Mouse (Mus musculus) ES-CJ7 (cell line): ENCODE measurements around the gene Tmem206.

Experiments used
- DNase-seq: peaks from one replicate; pipeline ENCODE4 v3.0.0; 2011; ENCODE audit warnings: low read depth, low spot score

Tmem206 gene

DNA sequence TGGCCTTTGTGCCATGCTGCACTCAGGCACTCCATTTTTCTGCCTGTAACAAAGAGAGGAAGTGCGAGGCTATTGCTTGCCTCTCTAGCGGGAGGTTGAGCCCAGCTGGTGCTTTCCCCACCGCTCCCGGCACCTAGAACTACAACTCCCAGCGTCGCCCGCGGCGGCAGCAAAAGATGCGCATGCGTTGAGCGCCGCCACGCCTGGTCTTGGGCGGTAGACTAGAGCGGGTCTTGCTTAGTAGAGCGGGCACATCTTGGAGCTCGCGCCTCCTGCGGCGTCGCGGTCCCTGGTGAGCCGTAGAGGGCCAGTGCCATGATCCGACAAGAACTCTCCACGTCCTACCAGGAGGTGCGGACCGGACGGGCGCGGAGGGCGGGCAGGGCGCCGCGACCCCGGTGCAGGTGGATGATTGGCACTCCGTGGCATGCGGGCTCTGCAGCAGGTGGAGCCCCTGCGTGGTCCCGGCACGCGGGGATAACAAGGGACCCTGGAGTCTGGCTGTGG lies at the start of gene Tmem206:
Tmem206 (plus strand) TSS at position 187 of the 507 bp plus-strand sequence.
- peak; percentile 98 for DNase-seq

DNA sequence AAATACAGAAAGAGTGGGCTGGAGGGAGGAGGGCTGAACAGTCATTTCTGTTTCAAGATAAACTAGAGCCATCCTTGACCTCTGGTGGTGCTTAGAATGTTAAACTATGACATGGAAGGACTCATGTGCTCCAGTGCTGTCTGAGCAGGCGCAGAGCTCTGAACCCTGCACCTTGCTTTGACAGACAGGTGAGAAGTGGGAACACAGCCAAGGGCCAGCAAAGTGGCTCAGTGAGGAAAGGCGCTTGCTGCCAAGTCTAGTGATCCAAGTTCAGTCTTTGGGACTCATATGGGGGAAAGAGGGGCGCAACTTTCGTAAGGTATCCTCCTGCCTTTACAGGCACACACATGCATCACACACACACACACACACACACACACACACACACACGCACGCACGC lies 49.5 kb upstream of the Tmem206 start:
- DNase-seq = no peak

DNA sequence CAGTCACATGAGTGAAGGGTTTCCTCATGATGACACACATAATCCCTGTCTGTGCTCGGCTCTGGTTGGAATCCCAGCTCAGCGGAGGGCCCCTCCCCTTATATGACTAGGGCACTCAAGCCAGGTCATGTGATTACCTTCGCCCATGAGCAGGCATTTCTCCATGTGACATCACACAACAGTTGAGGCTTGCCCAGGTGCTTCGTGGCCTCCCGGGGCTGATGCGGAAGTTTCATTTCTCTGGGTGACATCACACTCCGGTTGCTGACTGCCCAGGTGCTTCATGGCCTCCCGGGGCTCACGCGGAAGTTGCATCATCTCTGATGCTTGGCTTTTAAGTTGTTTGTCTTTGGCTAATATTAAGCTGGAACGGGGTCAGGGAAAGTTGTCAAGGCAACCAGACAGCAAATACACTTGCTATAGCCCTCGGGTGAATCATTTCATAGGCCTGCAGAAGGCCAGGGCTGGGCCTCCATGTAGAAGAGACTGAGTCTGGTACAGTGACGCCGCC lies 48.1 kb upstream of the Tmem206 start:
- no peak for DNase-seq

DNA sequence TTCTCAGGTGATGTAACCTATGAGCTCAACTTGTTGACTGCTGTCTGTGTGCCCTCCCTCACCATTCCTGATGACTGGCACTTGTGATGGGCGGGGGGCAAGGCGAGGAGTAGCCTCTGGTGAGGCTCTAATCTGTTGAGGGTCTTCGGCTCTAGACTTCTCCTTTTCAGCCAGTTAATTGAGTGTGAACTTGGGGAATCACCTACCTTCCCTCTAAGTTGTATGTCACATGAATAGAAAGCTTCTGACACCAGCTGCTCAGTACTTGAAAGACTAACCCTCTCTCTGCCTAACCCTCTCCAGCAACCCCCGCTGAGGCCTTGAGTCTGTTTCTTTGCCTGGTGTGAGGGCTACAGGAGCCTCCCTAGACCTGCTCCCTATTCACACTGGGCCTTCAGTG lies 47.4 kb upstream of the Tmem206 start:
- DNase-seq = no peak

DNA sequence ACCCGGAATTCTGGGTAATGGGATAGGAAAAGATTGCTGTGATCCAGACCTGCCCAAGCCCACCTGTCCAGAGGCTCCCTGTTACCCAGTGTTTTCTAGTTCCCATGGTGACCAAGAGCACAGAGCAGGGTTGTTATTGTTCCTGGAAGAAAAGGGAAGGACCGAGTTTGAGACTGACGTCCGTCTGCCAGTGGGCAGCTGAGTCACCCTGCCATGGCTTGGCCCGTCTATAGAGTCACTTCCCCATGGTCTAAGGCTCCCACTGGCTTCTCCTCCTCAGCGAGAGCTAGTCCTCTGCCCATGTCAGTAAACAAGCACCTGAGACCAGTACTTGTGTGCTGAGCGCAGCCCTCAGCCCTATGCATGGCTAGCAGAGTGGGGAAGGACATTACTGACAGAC lies 44.5 kb upstream of the Tmem206 start:
- DNase-seq = no peak

DNA sequence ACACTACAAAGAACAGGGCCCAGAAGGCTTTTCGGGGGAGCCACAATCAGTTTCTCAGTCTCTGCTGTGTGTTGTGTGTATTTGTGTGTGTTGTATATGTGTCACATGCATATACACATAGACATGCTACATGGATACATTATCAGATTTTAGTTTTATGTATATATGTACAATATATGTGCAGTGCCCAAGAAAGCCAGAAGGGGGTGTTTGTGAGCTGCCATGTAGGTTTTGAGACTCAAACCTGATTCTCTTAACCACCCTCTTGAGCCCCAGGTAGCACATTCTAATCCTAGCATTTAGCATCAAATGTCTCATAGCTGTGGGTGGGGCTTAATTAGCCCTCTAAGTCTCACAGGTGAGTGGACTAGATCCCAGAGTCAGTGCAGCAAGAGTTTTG lies 43.4 kb upstream of the Tmem206 start:
- no peak for DNase-seq

DNA sequence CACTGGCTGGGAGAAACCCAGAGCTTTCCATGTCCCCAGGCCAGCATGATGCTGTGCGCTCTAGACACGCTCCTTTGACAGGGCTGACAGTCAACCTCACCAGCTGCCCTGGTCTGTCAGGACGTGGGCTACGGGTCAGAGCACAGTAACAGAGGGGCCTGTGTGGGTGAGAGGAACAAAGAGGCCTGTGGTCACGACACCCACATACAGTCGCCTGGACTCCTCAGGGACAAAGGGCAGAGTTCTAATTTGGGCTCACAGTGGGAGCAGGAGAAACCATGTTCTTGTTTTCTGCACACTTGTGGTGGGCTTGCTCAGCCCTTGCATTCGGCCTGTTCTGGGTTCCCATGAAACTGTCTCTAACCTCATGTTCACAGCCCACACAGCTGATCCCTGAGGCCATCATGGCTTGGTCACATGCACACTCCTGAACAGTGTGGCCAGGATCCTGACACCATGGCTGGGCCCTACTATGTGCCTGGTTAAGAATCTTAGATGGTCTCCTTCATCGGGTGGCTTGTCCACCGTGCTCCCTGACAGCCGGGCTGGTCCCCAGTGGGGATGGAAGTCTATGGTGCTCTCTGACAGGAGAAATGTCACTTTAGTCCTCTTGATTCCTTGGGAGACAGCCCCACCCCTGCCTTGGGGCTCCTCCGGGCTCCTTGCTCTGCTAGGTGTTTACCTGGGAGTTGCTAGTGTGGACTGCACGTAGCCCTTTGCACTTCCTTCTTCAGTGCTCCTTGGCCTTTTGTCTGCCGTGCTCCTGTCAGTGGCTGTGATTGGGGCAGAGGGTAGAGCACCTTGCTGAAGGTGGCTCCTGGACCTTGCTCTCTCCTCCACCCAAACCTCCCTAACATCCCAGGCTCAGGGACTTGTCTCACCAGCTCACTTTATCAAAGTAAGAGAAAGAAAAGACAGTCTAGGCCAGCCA lies 42.3 kb upstream of the Tmem206 start:
- no peak for DNase-seq

DNA sequence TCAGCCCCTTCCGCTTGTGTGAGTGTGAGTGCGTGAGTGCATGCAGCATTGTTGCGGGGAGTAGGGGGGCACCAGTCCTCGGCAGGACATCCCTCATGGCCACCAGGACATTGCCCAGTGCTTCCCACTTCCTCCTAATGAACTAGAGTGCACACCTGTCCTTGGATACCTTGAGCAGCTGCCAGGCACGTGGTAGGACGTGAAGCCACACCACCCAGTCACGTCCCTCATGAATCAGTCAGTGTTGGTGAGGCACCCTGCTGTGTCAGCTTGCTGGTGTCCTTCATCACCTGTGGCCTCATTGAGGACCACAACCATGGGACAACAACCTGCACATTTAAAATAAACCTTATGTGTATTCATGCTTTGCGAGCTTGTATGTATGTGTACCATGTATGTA lies 41.2 kb upstream of the Tmem206 start:
- DNase-seq = no peak

DNA sequence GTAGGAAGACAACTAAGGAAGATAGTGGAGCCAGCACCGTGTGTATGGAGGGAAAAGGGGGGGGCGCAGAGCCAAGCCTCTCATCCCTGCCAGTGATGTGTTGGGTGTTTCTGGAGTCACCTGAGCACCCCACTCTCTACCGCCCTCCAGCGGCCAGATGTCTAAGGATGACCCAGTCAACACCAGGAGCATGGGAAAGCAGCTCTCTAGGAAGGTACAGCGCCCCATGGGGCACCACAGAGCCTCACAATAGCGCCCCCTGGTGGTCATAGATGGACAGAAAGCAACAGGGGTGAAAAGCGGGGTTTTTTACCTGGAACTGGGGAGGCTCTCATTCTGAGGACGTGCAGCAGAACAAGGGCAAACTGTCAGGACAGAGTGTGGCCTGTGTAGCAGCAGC lies 37.0 kb upstream of the Tmem206 start:
- peak; percentile 94 for DNase-seq

DNA sequence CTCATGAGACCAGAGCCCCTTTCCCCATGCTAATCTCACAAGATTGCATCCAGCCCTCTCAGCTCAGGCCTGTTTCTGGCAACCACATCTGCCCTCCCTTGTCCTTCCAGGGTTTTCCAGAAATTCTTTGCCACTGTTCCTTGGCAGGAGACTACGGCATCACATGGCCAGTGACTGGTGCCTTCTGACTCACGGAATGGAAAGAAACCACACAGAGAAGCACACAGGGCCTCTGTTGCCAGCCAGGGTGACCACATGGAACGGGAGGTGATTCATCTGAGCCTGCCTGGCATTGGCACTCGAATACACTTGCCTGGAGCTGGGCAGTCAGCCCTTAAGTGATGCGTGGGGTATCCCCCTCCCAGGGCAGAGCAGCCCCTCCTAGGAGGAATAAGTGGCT lies 33.4 kb upstream of the Tmem206 start:
- no peak for DNase-seq

DNA sequence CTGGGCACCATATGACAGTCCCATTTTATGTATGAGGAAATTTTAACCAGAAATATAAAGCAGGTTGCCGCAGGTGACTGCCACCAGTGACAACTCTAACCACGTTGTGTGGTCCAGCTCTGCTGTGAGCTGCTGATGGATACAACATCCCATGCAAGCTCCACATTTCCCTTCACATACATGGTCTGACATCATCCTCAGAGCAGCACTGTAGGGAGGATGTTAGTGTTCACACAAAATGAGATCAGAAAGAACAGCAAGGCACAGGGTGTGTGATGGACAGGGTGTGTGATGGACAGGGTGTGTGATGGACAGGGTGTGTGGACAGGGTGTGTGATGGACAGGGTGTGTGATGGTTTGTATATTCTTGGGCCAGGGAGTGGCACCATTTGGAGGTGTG lies 32.7 kb upstream of the Tmem206 start:
- DNase-seq = no peak

DNA sequence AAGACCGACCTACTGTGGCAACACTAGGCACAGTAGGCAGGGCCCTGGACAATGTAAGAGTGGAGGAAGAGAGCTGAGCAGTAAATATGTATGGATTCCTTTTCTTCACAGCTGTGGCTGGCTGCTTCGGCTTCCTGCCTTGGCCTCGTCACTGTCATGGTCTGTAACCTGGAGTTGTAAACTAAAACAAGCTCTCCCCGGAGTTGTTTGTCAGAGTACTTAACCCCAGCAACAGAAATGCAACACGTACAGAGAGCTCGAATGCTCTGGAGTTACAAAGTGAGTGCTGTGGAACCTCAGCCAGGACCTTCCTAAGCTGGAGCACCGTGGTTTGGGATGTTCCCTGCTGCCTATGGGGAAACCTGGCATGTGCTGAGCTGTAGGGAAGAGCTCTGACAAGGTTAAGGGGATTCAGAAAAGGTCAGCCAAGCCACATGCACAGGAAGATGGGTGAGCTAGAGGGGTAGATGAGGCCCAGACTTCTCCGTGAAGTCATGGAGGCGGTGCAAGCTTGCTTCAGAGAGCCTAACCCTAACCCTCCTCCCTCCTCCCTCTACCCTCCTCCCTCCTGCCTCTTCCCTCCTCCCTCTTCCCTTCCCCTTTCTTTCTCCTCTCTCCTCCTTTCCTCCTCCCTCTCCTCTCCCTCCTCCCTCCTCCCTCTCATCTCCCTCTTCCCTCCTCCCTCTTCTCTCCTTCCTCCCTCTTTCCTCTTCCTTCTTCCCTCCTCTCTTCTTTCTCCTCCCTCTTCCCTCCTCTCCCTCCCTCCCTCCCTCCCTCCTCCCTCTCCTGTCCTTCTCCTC lies 31.5 kb upstream of the Tmem206 start:
- DNase-seq = no peak

DNA sequence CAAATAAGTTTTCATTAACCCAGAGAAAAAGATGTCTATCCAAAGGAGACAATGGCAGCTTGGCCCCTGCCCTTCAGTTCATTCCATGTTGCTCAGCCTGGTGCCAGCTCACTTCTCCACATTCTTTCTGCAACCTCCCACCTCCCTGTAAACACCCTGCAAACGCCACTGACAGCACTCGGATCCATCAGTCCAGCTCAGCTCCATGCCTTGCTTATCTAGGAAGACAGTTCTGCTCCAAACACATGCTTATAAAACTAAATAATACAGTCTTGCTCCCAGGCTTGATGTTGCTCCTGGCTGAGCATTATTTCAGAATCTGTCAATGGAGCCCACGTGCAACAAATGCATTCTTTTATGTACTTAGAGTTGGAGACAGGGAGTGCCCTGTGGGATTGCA lies 29.9 kb upstream of the Tmem206 start:
- no peak for DNase-seq

DNA sequence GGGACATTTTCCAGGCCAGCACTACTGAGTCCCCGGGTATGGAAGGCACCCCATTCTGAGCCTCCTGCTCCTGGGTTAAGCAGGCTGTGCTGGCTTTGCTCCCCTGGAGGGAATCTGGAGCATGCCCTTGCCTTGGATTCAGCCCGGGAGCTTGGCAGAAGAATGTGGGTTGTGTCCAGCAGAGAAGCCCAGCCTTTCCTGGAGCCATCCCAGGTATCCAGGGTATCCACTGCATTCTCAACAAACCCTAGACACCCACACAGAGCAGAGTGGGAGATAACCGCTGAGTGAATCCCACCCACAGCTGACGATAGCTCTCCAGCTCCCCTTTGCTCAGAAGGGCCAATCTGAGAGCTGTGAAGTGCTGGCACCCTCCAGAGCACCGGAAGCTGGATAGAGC lies 29.3 kb upstream of the Tmem206 start:
- no peak for DNase-seq

DNA sequence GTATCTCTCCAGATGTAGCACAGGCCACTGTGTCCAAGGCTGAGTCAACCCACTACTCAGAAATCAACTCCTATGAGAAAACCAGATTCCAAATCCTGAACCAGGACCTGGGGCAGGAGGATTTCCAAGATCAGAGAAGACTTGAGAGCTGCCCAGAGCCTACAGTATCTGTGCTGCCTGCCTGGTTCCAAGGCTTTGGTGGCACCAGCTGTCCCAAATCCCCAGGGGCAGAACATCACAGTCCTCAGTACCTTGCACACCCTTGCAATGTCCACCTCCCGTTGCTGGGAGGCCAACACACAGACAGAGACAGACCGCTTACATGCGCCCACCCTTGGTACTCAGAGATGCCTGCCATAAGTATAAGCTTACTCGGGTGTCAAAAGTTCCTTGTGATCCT lies 27.4 kb upstream of the Tmem206 start:
- no peak for DNase-seq

DNA sequence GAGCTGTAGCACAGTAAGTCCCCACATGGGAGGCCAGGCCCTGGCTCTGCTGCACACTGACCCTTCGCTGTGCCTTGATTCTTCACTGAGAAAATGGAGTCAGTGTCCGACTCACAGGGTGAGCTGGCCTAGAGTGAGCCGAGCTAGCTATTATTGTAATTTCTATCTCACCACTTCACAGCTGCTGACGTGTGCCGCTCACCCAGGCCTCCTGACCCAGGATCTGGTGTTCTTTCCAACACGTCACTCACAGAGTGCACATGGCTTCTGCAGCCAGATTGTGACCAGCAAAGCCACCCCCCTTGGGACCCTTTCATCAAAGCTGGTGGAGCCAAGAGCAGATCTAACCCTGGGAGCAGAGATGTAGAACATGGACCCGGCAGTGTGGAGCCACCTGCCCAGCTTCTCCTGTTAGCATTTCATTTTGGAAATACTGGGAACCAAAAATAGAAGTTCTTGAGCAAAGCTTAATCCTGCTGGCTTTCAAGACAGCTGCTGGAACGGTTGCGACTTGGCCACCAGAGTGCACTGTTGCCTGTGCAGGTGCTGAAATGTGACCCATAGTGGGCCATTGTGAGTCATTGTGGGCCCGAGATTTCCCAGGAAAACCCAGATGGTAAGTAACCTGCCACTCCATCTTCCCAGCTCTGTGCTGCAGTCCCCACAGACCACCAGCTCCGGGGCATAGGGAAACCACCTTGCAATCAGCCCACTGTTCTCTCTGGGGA lies 26.3 kb upstream of the Tmem206 start:
- peak; percentile 69 for DNase-seq

DNA sequence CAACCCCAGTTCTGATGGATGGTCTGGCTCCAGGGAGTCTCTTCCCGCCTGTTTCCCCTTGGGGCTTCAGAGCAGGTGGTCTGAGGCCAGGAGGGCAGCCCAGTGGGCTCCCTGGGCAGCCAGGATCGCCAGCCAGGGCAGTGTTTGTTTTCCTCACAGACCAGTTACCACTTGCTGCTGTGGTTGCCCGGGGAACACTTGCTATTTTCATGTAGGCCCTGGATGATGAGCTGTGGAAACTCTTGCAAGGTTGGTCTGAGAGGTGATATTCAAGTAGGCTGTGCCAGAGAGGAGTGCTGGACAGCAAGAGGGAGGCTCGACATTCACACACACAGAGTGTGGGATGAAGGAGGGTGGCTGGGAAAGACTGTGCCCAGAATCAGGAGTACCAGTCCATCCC lies 23.8 kb upstream of the Tmem206 start:
- DNase-seq = no peak

DNA sequence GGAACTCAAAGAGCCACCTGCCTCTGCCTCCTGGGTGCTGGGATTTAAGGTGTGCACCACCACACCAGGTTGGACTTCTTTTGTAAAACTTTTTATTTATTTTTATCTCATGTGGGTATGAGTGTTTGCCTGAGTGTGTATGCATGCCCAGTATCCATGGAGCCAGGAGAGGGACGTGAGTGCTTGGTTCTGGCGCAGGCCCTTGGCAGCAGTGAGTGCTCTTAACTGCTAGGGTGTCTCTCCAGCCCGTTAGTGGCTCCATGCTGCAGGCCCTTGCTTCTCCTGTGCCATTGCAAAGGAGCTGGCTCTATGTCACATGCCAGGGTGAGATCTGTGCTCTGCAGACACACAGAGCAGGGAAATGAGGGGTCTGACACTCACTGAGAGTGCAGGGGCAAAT lies 22.0 kb upstream of the Tmem206 start:
- DNase-seq = no peak

DNA sequence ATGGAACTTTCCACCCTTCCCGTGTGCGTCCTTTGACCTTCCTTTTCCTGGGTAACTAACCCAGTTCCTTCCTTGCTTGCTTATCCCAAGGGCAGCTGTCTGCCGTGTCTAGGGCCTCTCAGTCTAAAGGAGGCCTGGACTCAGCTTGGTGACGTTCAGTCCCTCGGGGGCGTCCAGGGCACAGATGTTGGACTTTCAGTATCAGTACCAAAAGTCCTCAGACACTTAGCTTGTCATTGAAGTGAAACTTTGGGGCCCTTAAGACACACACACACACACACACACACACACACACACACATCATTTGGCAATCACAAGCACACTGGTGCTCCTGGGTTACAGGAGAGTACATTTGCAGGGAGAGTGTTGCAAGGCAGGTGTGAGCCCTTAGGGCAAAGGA lies 21.5 kb upstream of the Tmem206 start:
- no peak for DNase-seq

DNA sequence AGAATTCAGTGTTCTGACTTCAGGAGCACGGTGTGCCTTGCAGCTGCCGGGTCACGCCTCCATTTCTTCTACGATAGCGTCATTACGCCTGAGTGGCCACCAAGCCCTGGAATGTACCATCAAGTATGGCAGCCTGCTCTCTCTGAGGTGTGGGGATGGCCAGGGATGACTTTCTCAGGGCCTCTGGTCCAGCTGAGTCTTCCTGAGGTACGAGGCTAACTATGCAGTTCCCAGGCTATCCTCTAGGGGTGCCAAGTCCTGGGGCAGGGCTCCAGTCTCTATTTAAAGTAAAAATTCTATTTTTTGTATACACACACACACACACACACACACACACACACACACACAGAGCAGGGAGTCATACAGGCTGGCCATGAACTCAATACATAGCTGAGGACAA lies 20.1 kb upstream of the Tmem206 start:
- peak; percentile 33 for DNase-seq

DNA sequence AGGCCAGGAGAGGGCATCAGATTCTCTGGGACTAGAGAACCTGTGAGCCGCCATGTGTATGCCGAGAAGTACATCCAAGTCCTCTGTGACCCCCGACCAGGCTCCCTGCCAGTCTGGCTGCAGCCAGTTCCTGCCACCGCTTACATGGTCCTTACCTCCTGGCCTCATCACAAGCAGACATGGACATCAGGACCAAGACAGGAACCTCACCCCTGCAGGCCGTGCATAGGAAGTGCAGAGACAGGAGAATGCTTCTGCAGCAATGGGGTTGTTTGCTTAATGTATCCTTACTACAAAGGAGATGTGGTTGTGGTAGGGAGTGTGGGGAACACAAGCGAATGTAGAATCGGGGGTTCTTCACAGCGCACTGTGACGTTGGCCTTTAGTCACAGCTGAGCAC lies 19.4 kb upstream of the Tmem206 start:
- peak; percentile 49 for DNase-seq
